In the genomic region with DNA sequence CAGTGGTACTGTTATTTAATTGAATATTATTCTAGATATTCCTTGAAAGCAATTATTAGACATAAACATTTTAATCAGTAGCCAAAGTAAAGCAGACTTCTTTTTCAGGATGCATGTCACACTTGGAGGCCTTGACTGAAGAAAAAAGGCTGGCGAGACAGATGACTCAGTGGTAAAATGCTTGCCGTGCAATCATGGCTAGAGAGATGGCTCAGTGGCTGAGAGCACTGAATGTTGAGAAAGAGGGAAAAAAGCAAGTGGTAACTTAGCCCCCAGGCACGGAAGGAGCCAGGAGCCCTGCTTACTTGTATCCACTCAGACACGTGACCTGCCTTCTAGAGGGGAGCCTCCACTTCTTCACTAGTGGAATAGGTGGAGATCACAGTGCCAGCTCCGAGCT, we compare ENCODE assay signal across 12 mouse cellular contexts.
"Had no signal": no experiment of that assay in that cellular context is flagged by ENCODE, and none has a peak within 500 bp of the region (broad histone marks: within the 10 kb centered on the region; RNA-seq: fewer than 3 reads in every experiment).

No protein-coding gene starts in this region.

- DNase-seq: kidney, adult 9 months; kidney, postnatal 14 days; kidney, postnatal 4 days; liver; lung, adult 18-20 months; lung, postnatal 10 days; lung, postnatal 36 days; retina, postnatal 1 day; right cerebral cortex, postnatal 14 days; right cerebral cortex, postnatal 4 days; spleen, adult 18-20 months; thymus, postnatal 25 days had no signal
